Mouse (Mus musculus): ENCODE measurements around the gene Slc27a4.
"Not testable (repeated sequence)": the region's sequence is repeated elsewhere in the genome, so short reads cannot be mapped to it uniquely, and the experiment has no call there.

Slc27a4 gene

DNA sequence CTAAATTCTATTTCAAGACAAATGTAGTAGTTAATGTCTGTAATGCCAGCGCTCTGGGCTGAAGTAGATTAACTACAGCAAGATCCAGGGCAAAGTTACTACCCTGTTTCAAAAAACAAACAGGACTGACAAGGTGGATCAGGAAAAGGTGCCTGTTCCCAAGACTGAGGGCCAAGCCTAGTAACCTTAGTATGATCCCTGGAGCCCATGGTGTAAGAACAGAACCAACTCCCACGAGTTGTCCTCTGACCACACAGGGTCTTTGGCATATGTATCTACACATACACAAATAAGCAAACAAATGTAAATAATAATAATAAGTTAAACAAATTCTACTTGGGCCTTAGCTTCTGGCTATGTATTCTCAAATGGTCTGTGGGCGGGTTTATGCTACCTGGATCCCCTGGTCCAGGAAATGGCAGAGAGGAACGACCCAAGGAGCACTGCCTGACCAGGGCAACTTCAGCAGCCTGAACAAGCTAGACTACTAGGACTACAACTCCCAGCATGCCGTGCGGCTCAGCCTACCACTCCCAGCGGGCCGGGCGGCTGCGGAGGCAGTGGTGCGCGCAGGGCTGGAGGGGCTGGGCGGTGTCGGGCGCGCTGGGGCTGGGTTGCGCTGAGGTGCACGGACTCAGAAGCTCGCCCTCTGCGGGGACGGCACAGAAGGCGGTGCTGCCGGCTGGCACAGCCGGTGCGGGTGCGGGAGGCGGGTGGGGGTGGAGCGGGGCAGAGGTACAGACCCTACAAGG lies at the start of gene Slc27a4:
Gene Slc27a4 (plus strand): TSS at position 560 of the 752 bp plus-strand sequence.
- DNase-seq: peak; percentile 92

- no peak for DNase-seq
These were observed 46.7 kb upstream of the Slc27a4 start for GRCm38 (mm10) chr2:29755693-29756092.

GRCm38 (mm10) chr2:29764831-29765230 lies 37.6 kb upstream of the Slc27a4 start:
- no peak for DNase-seq

DNA sequence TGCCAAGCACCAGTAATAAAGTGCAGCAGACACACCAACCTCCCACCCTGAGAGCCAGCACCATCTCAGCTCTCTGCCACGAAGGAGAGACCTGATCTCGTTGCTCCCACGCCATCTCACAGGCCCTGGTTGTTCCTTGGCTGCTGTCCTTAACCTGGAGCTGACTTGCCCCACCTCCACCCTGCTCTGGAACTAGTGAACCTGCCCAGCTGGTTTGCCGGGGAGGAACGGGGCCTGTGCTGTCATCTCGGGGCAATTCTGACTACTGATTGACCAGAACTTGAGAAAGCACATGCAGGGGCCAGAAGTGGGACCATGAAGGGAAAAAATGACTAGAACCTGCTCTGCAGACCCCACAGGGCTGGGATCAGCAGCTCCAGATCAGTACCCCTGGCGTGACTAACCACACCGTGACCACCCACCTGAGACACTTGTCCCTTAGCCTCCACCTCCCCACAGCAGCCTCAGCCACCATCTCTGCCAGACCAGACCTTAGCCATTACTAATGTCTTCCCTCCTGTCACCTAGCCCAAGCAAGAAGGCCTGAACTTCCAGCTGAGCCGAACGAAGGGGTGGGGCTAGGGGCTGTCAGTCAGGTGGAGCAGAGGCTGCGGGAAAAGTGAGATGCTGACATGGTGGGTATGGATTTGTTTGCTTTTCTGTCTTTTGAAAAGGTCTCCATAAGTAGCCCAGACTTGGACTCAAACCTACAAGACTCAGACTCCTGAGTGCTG lies 34.3 kb upstream of the Slc27a4 start:
- no peak for DNase-seq

GRCm38 (mm10) chr2:29768901-29769300 lies 33.5 kb upstream of the Slc27a4 start:
- no peak for DNase-seq

DNA sequence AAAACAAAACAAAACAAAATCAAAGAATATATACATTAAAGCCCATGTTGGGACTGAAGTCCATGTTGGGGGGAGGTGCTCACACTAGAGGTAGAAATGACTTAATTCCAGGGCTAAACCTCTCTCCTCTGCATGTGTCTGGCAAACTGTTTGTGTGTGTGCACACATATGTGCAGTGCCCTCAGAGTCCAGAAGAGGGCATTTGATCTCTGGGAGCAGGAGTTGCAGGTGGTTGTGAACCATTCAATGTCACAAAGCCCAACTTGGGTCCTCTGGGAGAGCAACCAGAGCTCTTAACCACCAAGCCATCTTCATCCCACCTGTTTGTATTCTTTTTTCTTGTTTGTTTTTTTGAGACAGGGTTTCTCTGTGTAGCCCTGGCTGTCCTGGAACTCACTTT lies 32.3 kb upstream of the Slc27a4 start:
- DNase-seq: no peak

GRCm38 (mm10) chr2:29771611-29772461 lies 30.6 kb upstream of the Slc27a4 start:
- no peak for DNase-seq

DNA sequence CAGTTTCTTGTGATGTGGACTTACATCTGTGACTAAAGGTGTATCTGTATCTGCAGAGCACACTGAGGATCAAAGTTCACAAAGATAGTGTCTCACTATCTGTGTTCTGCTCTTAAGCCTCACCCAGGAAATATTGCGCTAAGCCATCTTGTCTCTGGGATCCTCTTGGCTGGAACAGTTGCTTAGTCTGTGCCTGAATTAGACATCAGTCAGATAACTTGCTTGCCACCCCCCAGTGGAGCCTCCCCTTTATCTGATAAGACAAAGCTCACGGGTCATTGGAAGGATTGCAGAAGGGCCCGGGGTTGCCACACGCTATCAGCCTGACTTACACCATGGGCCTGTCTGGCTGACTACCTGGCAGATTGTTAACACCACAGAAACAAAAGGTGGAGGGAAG lies 29.1 kb upstream of the Slc27a4 start:
- DNase-seq: no peak

GRCm38 (mm10) chr2:29781256-29781655 lies 21.2 kb upstream of the Slc27a4 start:
- DNase-seq: not testable (repeated sequence)

DNA sequence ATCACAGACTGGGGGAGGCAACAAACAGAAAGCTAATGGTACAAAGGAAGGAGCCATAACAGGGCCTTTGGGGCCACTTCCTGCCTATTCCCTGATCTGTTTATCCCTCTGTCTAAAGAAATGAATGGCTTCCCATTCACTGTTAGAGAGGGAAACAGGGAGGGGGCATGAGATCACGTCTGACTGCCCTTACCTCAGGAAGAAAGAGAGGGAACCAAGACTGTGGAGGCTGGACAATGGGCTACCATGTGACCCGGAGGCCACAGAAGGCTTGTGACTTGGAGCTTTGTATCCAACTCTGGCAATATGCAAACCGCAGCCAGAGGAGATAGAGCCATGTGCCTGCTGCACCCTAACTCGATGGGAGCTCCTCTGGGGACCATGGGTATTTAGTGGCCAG lies 18.1 kb upstream of the Slc27a4 start:
- no peak for DNase-seq

GRCm38 (mm10) chr2:29787104-29787917 lies 15.1 kb upstream of the Slc27a4 start, which contains the start of gene Coq4:
TSS of gene Coq4 (plus strand) at chr2:29787493.
- peak; percentile 70 to 81 for DNase-seq

DNA sequence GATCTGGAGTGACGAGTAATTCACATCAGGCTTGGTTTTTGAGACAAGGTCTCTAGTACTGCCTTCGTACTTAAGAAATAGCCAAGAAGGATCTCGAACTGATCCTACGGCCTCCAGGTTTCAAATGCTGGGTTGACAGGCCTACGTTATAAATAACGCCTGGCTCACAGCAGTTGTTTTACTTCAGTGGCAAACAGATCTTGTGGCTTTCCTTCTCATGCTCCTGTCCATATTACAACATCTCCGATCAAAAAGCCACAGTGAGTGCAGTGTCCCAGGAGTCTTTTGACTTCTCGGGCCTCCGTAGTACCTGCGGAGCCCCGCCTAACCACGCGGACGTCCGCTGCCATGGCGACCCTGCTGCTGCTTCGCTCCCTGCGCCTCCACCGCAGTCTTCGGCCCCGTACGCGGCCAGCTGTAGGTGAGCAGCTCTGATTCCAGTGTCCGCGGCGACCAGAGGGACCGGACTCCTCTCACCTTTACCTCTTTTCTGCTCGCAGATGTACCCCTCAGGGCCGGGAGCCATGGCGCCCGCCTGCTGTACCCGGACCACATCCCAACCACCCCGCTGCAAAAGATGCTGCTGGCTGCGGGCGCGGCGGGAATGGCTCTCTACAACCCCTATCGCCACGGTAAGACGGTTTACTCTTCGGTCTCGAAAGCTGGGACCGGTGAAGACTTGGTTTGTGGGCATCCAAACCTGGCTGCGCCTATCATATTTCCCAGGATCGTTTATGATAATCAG lies 14.3 kb upstream of the Slc27a4 start, which contains the start of gene Trub2:
Gene Trub2 (minus strand): TSS at position 566 of the 745 bp plus-strand sequence.
- peak; percentile 71 to 79 for DNase-seq

DNA sequence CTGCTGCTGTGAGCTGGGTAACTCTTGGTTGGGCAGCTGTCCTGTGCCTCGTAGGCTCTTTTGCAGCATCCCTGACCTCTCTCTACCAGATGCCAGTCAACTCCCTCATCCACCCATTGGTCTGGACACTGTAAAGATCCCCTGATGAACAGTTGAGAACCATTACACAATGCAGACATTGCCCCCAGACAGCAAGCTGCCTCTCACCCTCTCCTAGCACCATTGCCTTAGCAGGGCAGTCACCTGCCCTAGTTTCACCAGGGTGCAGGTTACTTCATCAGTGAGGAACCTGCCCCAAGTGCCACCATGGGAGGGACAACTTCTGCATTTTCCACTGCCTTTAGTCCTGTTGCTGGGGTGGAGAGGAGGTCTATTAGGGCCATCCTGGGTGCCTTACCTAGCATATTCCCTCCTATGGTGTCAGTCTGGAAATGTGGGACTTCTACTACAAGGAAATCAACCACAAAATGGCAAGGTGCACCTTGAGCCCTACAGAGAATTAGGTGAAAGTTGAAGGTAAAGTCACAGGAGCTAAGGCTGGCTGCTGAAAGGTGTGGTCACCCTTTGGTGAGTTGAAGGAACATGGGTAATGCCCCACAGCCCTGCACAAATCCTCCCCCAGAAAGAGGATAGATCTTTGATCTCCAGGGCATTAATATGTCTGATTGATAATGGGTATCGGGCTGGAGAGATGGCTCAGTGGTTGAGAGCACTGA lies 9.5 kb upstream of the Slc27a4 start:
- DNase-seq: no peak

- no peak for DNase-seq
These were observed 380 bp downstream of the Slc27a4 start for GRCm38 (mm10) chr2:29802827-29803201.

DNA sequence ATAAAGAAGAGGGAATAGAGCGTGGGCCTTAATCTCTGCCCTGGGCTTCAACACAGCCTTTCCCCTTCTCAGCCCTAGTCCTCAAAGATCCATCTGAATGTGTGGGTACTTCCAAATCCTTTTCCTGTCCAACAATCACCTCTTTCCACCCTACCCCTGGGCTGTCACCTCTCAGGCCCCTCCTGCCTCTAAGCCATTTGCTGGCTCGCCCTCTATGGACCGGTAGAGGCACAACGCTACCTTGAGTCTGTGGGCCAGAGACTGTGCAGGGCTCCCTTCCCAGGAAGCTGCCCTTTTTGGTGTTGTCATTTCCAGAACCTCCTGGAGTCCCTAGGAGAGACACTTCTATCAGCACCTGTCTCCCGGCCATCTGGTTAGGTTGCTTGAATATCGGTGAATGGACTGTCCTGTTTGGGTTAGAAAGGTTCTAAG lies 982 bp downstream of the Slc27a4 start:
- DNase-seq: no peak

DNA sequence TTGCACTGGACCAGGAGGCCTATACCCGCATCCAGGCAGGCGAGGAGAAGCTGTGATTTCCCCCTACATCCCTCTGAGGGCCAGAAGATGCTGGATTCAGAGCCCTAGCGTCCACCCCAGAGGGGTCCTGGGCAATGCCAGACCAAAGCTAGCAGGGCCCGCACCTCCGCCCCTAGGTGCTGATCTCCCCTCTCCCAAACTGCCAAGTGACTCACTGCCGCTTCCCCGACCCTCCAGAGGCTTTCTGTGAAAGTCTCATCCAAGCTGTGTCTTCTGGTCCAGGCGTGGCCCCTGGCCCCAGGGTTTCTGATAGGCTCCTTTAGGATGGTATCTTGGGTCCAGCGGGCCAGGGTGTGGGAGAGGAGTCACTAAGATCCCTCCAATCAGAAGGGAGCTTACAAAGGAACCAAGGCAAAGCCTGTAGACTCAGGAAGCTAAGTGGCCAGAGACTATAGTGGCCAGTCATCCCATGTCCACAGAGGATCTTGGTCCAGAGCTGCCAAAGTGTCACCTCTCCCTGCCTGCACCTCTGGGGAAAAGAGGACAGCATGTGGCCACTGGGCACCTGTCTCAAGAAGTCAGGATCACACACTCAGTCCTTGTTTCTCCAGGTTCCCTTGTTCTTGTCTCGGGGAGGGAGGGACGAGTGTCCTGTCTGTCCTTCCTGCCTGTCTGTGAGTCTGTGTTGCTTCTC lies 13.4 kb downstream of the Slc27a4 start:
- DNase-seq: no peak

GRCm38 (mm10) chr2:29817426-29818232 lies 15.2 kb downstream of the Slc27a4 start:
- peak; percentile 41 to 50 for DNase-seq

DNA sequence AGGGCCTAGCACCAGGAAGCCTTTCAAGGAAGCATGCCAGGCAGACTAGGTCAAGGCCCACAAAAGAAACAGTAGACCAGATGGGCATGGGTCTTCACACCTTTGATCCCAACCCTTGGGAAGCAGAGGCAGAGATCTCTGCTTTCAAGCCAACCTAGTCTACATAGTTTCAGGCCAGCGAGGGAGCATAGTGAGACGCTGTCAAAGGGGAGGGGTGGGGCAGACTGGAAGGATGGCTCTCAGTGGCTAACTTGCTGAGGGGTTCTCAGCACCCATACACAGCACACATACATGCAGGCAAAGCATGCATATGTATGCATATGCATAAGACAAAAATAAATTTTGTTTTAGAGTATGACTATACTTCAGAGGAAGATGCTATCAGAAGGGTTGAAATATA lies 16.9 kb downstream of the Slc27a4 start:
- DNase-seq: no peak
